Mouse (Mus musculus) effector memory CD4-positive, alpha-beta T cell, adult 5 months (primary cell): ENCODE results near the gene Olfr60. TPM values are rescaled to one million over a fixed set of nuclear protein-coding genes. Genes with fewer than 3 reads are reported as not detected.

Experiments
- polyA plus RNA-seq: library from polyadenylated mRNA; unstranded; fragments of 100-300 nt; shearing (Covaris generic); gene quantifications from one replicate; pipeline ENCODE4 v1.2.1, GENCODE M21; 2017

Olfr60 gene
- polyA plus RNA-seq, result 1.4 TPM

DNA sequence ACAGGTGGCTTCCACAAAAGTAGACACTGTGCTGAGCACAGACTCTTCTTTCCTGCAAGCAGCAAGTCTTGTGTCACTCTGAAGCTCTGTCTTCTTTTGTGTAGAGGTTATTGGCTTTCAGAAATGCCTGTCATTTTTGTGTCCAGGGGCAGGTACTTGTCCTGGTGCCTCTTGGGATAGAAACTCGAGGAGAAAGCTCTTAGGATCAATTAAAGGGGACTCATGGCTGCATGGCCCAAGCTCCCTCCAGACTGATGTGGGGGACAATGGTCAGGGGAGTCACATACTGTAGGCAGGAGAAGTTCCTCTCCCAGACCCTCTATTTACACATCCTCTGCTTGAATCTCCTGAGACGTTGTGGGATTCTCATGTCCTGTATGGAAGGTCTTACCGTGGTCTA, at the start of gene Olfr60:
Olfr60 (minus strand) TSS at position 101 of the 400 bp plus-strand sequence.

DNA sequence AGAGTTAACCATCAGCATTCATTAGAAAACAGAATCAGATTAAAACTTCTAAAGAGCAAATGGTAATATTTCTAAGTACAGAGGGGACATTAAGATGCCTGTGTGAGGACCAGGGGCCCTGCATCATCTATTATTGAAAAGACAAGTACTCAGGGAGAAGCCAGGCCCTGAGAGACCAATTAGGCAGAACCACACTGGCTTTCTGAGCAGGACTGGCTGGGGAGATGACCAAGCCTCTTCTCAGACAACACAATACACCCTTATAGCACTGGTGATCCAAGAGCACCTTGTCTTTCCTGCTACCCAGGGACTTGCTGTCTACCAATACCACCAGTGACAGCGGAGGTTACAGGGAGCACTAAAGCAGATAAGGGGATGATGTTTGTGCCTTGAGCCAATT, 41.3 kb upstream of the Olfr60 start, which contains the start of gene Olfr531:
Olfr531 (minus strand) TSS at position 101 of the 400 bp plus-strand sequence.

DNA sequence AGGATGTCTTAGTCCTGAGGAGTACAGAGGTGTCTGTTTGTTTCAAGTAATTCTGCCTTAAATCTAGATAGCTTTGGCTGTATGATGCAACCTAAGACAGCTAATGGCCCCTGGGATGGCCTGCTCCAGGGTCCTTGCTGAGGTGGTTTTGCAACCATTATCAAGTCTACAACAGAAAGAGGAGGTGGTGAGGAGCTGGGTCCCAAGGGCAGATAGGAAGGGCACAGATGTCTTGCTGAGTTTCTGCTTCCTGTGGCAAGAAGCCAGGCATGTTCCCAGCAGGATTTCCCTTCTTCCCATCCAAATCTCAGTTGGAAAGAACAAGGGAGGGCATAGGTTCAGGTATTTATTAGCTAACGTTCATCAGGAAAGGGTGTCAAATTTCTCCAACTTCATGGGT, 14.8 kb upstream of the Olfr60 start, which contains the start of gene Olfr530:
Olfr530 (minus strand) TSS at position 101 of the 400 bp plus-strand sequence.

DNA sequence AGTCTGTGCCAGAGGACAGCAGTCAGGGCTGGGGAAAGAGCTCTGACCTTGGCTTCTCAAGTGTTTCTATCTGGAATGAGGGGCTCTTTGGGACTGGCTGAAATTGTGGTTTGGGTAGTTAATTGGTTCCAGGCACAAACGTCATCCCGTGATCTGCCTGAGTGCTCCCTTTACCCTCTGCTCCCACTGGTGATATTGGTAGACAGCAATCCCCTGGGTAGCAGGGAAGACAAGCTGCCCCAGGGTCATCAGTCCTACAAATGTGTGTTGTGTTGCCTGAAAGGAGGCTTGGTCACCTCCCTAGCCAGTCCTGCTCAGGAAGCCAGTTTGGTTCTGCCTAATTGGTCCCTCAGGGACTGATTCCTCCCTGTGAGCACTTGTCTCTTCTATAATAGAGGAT, 27.8 kb downstream of the Olfr60 start, which contains the start of gene Olfr527:
Olfr527 (plus strand) TSS at position 301 of the 400 bp plus-strand sequence.

DNA sequence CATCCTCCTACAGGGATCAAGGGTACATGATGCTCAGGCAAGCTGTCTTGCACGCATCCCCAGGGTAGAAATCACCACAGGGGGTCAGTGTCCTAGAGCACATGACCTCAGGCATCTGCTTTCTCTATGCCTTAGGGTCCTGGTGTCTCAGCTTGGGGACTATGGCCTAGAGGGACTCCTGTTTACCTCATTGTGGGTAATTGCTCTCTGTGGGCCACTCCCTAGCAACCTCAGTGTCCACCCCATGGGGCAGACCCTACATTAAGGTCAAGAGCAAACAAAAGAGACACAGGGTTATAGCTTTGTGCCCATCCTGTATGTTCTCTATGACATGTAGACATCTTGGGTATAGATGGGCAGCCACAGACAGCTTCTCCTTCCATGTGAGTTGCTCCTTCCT, 40.9 kb downstream of the Olfr60 start, which contains the start of gene Olfr525:
Olfr525 (plus strand) TSS at position 301 of the 400 bp plus-strand sequence.

Other genes with a start within 250 kb of the Olfr60 start
- 2.3 TPM for gene Paox, start 245.9 kb downstream of the Olfr60 start, polyA plus RNA-seq
- gene Echs1, start 245.2 kb downstream of the Olfr60 start, polyA plus RNA-seq, result 27.2 TPM
- gene Mtg1, start 224.1 kb downstream of the Olfr60 start, polyA plus RNA-seq, result 17.8 TPM
- gene Sprn, start 206.8 kb downstream of the Olfr60 start, polyA plus RNA-seq, result not detected
- not detected for gene Olfr522, start 196.9 kb downstream of the Olfr60 start, polyA plus RNA-seq
- gene Olfr523, start 188.5 kb downstream of the Olfr60 start, polyA plus RNA-seq, result not detected
- 0.85 TPM for gene Olfr524, start 155.7 kb downstream of the Olfr60 start, polyA plus RNA-seq
- 3.7 TPM for gene Cd163l1, start 143.4 kb downstream of the Olfr60 start, polyA plus RNA-seq
- gene 5830411N06Rik, start 114.4 kb downstream of the Olfr60 start, polyA plus RNA-seq, result 9.9 TPM
- gene Olfr525, start 40.8 kb downstream of the Olfr60 start, polyA plus RNA-seq, result 0.26 TPM
- gene Olfr527, start 27.7 kb downstream of the Olfr60 start, polyA plus RNA-seq, result not detected
- gene Olfr530, start 14.7 kb upstream of the Olfr60 start, polyA plus RNA-seq, result 0.64 TPM
- not detected for gene Olfr531, start 41.2 kb upstream of the Olfr60 start, polyA plus RNA-seq
- 0.10 TPM for gene Olfr532, start 60.0 kb upstream of the Olfr60 start, polyA plus RNA-seq
- not detected for gene Olfr533, start 101.7 kb upstream of the Olfr60 start, polyA plus RNA-seq
- not detected for gene Olfr535, start 122.5 kb upstream of the Olfr60 start, polyA plus RNA-seq
- gene Olfr536, start 145.7 kb upstream of the Olfr60 start, polyA plus RNA-seq, result not detected
- gene Olfr538, start 206.2 kb upstream of the Olfr60 start, polyA plus RNA-seq, result not detected
- not detected for gene Olfr46, start 239.6 kb upstream of the Olfr60 start, polyA plus RNA-seq